Mouse (Mus musculus) testis, adult 2 months (tissue): ENCODE results near the gene Ltbp4.

Experiments used
- CTCF ChIP-seq: fragments of 200-500 bp; IDR thresholded peaks from 2 replicates; pipeline ENCODE4 v1.5.1; 2012; ENCODE audit warnings: low read depth, mild to moderate bottlenecking, inconsistent platforms, low read length, moderate library complexity; ENCODE audit not compliant: control insufficient read depth, insufficient read depth, insufficient replicate concordance
- POLR2A ChIP-seq: fragments of 200-500 bp; IDR thresholded peaks from 2 replicates; pipeline ENCODE4 v1.6.1; 2012; ENCODE audit warnings: low read depth, mild to moderate bottlenecking, inconsistent platforms, low read length, moderate library complexity; ENCODE audit not compliant: control insufficient read depth

DNA sequence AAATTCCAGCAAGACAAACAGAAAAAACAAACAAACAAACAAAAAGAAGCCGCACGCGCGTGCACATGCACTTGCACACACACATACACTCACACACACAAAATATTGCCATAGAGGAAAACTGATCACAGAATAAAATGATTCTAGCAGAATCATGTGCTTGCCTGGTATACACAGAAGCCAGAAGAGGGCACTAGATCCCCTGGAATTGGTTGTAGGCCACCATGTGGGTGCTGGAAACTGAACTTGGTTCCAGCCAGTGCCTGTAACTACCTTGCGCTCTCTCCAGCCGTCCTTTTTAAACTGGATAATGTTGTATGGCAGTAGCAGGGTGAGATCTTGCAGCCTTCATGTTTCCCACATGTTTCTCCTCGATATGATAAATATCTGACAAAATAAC is 48.8 kb downstream of the Ltbp4 start:
- TF ChIP-seq CTCF (no peak), POLR2A (no peak)
